Mouse (Mus musculus) Muller cell, postnatal 12 days (primary cell): ENCODE results near the gene Xrcc3.

ENCODE experiments used
- DNase-seq: peaks from one replicate; pipeline ENCODE4 v3.0.0-alpha.2; 2015; ENCODE audit errors: inconsistent ontology term

Xrcc3 gene

DNA sequence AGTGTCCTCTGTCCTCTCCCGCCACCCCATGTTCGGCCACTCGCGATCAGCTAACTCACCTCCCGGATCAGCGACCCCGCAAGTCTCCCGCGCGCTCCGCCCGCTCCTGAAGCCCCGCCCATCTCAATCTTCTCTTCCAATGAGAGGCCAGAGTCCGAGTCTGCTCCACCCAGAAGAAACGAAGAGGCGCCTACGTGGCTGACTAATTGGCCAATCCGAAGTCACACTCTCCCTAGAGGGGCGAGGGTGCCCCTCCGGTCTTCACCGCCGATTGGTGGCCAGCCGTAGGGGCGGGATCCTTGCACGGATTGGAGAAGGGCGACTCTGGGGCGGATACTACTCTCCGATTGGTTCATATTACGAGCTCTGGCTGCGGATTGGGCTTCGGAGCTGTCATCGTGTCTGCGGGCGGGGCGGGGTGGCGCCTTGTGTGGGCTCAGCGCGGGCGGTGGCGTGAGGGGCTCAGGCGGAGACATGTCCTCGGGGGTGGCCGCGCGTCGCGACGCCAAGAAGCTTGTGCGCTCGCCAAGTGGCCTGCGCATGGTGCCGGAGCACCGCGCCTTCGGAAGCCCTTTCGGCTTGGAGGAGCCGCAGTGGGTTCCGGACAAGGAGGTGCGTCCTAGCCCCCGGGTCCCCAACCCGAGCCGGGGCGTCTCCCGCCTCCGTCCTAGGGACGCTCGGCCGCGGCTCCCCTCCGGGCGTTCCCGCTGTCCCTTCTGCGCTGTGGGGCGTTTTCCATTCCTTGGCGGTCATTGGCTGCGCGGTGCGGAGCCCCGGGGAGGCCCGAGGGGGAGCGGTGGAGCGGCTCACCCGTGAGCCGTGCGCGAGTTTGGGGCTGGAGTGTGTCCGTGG lies at the start of gene Xrcc3, which contains the start of gene Zfyve21:
Xrcc3 (minus strand) TSS at position 108 of the 852 bp plus-strand sequence.
Zfyve21 (plus strand) TSS at position 405 of the 852 bp plus-strand sequence.
- DNase-seq: peak; percentile 100

DNA sequence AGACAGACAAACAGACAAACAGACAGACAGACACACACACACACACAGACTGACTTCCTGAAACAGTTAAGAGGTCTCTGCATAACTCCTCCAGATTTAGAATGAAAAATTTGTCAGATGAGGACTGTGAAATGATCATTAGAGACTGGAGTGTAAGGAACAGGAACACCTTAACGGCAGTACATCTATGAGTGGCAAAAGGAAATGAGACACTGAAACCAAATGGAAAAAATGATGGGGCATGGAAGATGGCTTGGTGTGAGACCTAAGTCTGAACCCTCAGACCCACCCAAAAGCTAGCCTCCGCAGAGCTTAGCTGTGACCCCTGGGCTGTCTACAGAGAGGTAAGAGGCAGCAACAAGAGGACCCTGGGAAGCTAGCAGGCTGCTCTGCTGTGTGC lies 41.8 kb upstream of the Xrcc3 start:
- DNase-seq: no peak

DNA sequence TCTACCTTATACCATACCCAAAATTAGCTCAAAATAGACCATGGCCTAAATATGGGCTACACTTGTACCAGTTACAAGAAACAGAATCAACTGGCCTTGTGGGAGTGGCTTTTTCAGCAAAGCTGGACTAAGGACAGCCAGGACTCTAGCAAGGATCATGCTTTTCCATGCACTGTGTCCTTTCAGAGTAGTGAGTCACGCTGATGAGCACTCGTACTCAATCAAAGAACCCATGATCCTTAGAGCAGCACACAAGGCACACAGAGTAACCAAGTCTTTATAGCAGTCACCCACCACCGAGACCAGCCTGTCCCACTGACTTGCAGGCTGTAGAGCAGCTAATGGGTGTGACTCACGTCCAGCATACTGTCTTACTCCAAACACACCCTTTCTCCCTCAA lies 39.9 kb upstream of the Xrcc3 start:
- no peak for DNase-seq

DNA sequence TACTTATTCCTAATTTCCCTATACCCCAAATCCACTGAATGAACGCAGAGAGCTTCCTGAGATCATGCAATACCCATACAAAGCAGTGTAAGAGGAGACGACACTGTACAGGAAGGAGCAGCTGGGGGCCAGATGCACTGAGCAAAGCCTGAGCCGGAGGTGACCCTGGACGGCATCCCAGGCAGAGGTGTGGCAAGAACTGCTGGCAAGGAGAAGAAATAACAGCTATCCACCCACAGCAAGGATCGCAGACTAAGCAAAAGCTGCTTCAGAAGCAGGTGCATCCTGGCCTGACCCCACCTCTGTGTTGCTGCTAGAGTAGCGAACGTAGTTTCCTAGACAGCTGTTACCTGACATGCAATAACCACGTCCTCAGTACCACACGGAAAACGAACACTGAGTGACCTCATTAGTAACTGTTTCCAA lies 39.4 kb upstream of the Xrcc3 start:
- no peak for DNase-seq

DNA sequence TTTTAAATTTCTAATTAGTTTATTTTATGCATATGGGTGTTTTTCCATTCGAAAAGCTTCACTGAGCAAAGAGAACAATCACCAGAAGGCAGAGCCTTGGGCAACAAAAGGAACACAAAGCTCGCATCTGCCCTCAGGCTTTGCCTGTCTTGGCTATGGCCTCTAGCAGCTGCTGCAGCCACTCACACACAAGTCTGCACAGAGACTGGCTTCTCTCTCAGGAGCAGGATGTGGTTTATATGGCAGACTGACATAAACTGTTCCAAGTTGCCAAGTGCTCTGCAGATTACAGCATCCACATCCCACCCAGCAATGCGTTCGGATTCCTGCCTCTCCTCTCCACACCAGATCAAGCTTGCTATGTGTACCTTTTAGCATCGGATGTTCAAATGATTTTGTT lies 38.1 kb upstream of the Xrcc3 start:
- DNase-seq: peak; percentile 73

DNA sequence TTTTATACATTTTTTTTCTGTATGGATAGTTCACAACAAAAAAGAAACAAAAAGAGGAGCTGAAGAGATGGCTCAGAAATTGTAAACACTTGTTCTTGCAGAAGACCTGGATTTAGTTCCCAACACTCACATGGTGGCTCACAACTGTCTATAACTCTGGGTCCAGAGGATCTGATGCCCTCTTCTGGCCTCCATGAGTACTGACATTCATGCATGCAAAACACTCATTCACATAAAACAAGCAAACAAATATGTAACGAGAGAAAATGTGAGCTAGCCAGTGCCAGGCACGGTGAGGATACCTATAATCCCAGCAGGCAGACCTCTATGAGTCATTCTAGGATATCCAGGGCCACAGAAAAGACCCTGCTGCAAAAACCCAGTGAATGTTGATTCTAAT lies 37.6 kb upstream of the Xrcc3 start:
- DNase-seq: no peak

DNA sequence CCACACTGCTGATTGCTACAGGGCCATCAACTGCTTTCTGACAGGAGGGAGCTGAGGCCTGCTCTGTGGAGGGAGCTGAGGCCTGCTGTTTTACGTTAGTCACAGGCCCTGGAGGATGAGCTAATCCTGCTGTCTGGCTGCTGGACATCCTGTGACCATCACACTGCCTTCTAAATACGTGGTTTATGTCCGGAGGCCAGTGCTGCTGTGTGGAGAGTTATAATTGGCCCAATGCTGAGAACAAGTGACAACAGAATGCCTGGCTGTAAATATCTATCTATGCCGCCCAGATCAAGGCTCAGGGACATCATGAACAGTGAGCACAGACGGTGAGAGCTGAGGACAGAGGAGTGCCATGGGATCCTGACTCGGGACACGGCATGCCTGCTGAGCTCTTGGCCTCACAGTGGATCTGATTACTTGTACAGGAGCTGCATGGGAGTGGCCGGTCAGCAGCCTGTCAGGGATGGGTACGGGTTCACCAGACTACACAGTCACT lies 34.7 kb upstream of the Xrcc3 start:
- peak; percentile 33 for DNase-seq

DNA sequence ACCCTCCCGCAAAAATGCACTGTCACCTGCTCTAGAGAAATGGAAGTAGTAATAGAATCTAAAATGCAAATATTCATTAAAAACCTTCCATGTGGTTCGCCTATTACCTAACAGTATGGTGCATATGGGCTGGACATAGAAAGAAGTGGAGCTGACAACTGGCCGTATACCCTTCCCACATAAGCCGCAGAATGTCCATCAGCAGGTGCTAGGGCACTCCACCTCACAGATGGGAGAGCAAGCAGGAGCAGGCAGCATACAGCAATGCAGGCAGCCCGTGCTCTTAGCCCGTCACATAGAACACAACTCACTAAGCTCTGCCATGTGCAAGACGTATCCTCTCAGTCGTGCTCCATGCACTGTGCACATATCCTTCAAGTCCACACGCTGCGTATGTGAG lies 33.1 kb upstream of the Xrcc3 start:
- DNase-seq: no peak

DNA sequence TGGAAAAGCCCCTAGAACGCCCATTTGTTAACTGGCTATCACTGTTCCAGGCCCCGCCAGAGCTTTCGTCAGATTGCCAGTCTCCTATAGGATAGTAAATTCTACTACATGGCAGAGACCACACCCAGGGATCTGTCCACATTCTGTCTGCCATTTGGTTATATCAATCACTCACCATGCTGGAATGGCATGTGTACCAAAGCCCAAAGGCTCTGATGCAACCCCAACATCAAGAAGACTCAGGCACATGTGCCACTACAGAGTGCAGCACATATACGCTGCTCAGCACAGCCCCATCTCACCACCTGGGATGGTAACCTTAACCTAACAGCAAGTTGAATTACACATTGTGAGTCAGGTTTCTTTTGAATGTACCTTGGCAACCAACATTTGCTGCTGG lies 32.3 kb upstream of the Xrcc3 start:
- no peak for DNase-seq

DNA sequence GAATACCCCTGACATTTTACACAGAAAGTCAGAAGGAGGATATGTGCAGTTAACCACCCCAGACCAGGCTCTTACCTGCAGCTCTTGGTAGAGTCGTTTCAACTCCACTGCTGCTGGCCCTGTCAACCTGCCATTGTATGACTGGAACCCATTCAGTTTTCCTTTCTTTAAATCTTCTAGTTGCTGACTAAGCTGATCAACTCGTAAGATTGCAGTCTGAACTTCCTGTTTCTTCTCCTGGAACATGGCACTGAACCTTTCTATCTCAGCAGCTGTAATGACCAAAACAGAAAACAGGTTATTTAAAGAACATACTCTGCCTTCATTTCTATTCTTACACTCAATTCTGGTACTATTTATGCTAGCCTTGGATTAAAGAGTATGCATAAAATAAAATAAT lies 29.8 kb upstream of the Xrcc3 start:
- DNase-seq: no peak

DNA sequence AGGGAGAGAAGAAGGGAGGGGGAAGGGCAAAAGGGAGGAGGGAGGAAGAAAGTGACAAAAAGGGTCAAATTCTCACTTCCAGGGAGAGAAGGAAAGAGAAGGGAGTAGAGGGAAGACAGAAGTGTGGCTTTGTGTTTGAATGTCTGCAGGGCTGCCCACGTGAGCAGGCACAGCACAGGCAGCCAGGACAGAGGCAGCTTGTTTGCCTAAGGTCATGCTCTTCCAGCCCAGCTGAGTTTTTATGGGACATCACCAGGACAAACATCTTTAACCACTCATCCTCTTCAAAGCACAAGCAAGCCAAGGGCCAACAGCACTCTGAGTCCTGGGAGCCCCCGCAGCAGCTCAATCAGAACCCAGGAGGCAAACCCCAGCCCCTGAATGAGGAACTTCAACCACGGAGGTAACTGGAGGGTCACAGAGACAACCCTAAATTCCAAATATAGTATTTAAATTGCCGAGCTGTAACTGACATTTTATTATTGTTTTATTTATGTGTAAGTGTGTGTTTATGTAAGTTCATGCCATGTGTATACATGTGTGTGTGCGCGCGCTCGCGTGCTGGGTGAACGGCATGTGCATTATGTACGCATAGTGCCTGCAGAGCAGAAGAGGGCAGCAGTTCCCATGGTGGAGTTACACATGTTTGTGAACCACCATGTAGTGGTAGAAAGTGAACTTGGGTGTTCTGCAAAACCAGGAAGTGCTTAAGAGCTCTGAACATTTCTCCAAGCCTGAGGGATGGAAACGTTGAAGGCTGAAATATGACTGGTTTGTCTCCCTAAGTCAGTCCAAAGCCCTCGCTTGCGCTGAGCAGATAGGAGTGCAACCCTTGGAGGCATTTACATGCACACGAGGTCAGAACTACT lies 29.1 kb upstream of the Xrcc3 start:
- no peak for DNase-seq

DNA sequence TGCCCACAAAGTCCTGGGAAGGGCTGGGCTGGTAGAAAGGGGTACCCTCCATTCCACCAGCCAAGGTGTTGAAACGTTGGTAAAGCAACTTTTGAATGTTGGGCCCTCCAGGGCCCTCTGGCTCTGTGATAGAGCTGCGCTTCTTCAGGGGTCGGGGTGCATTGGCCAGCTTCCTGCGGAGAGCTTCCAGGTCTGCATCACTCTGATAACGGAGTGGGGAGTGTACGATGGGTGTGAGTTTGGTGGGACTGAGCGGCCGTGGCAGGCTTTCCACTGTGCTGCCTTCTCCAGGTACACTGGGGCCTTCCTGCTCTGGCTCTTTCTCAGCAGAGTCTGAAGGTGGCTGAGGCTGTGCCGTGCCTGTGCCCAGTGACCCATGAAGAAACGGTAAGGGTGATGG lies 19.8 kb upstream of the Xrcc3 start:
- DNase-seq: no peak

DNA sequence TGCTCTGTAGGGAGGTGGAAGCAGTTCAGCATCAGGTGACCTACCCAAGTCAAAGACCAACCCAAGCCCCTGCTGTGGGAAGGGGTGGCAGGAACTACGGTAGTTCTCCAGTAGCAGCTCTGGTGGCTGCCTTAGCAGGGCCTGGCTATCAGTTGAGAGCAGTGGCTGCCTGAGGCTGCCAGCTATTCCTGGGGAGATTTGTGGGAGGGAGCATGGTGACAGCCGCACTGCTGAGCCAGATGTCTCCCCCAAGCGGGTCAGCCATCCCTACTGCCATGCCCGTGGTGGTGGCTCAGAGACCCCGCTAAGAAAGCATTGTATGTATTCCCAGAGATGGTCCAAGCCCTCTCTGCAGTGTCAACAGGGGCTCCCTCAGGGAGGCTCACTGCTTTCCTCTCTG lies 19.0 kb upstream of the Xrcc3 start:
- DNase-seq: no peak

DNA sequence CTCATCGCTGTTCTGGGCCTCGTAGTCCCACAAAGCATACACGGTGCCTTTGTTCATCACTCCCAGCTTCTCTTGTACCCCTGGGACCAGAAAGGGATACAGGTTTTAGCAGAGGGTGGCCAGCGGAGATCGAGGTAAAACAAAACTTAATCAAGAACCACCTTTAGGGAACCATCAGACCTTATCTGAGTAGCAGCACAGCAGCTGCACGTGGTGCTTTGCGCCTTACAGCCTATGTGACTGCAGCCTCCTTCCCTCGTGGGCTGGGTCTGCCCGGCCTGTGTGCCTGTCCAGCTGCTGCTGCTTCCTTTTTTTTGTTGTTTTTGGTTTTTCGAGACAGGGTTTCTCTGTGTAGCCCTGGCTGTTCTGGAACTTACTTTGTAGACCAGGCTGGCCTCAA lies 16.7 kb upstream of the Xrcc3 start:
- no peak for DNase-seq

DNA sequence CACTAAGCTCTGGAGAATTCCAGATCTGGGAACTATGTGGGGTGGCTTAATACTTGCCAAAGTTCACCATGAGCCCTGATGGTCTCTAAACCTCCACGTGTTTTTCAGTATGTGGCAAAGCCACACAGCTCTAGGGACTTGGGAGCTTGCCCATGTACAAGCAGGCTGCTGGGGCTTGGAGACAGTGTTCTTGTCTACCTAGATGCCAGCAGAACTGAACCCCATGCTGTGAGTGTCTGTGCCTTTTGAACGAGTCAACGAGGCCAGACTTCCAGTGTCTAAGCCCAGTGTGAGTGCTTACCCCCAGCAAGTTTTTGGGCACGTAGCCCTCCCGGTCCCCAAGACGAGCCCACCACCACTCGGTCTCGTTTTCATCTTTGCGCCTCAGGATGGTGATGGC lies 16.3 kb upstream of the Xrcc3 start:
- no peak for DNase-seq

DNA sequence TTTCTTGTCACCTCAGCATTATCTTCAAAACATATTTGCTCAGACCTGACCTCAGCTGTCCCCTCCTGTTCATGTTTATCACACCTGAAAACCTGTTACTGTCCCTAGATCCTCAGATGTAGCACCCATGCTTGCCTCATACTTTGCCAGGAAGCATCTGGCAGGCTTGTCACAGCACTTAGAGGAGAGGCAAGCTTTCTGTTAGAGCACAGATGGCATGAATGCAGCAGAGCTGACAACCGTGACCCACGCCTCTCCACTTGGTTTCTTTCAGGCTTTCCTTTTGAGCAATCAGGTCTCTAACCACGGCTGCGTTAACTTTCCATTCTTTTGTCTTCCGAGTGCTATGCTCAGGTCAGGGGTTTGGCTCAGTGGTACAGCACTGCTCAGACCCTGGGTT lies 15.8 kb upstream of the Xrcc3 start:
- no peak for DNase-seq

DNA sequence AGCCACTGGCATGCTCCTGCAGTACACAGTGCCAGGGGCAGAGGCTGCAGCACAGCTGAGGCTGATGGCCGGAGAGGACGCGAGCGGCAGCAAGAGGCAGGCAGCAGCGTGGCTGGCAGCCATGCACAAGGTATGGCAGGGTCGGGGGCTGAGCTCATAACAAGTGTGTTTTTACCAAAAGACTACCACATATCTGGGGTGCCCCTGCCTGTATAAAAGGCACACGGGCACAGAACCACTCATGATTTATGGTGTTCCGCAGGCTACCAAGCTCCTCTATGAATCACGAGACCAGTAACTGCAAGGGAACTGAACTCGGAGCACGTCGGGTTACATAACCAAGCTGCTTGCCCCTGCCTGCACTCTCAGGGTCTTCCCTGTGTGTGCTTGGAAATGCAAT lies 13.9 kb upstream of the Xrcc3 start:
- DNase-seq: no peak

DNA sequence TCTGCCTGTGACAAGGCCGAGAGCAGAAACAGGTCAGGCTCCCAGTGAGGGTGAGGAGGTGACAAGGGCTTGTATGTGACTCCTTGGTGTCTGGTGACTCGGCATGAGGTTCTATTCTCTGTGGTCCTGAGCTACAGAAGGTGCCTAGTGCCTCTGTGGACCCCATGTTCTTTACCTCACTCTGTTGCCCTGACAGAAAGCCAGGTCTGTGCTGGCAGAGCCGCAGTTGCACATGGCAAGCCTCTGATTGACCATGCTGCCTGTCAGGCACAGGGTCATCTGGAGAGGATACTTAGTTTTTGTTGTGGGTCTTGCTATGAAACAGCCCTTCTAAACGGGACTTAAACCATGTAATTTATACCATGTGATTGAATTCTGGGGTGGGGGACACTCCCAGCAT lies 8.3 kb upstream of the Xrcc3 start:
- no peak for DNase-seq

DNA sequence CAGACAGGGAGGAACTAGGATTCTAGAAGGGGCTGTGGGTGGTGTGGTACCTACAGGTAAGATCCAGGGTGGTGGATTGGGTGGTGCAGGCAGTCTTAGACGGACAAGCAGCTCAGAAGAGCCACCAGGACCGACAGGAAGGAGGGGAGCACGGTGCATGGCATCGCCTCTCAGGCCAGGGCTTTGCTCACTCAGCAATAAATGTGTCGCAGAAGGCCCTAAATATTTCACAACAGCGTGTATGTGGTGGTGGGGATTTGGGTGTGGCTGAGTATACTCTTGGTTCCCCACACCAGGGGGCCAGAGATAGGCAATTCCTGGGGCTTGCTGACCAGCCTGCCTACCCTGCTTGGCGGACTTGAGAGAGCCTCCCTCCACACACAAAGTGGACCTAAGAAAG lies 7.0 kb upstream of the Xrcc3 start:
- no peak for DNase-seq

DNA sequence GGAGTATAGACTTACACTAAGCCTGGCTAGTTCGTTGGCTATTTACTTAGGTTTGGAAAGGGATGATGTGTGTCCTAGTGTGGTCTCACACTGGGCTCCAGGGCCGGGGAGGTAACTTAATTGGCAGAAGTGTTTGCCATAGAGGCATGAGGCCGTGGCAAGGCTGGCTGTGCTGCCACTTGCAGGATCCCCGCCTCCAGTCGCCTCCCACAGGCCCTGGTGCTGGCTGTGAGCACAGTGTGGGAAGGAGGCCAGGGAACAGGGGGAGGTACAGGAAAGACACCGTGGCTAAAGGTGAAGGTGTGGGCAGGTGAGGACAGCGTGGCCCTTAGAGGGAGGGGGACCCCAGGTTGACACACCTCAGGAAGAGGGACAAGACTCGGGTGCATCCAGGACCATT lies 6.3 kb upstream of the Xrcc3 start:
- no peak for DNase-seq

DNA sequence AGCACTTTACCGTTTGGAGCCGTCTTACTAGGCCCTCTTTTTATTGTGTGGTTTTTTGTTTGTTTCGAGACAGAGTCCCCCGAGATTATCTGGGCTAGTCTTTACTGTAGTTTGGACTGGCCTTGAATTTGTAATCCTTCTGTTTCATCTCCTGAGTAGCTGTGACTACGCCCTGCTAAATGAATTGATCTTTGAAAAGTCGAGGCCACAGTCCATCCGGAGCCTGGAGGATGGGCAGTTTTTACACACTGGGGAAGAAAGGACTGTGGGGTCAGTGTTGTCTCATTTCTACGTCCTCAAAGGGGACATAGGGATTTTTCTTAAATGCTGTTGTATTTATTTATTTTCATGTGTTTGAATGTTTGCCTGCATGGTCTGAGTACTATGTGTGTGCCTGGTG lies 4.3 kb upstream of the Xrcc3 start:
- DNase-seq: no peak

DNA sequence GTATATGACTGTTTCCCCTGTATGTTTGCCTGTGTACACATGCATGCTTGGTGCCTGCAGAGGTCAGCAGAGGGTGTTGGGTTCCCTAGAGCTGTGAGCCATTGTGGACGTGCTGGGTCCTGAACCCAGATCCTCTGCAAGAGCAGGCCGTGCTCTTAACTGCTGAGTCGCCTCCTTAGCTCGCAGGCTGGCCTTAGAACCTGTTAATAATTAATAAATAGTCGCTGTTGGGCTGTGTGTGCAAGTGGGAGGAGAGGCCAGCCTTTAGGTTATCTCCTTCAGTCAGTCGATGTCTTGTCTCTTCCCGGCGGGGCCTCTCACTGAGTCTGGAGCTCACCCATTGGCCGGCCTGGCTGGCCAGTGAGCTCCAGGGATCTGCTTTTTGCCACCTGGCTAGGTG lies 3.3 kb upstream of the Xrcc3 start:
- DNase-seq: no peak

DNA sequence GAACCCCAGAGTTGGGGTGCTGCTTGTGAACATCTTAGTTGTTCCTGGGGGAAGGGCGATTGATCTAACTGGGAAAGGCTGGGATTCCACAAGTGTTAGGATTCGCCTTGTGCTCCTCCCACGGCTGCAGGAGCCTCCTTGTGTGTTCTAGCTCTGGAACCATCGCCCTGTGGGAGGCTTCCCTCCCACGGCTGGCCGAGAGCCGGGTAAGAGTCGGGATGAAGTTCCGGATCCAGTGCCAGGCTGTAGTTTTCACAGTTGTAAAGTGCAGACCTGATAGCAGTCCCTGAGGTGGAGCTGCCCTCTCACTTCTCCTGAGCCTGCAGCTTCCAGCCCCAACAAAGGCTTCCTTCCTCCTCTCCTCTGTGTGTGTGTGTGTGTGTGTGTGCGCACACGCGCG lies 2.9 kb upstream of the Xrcc3 start:
- DNase-seq: no peak
